Mouse (Mus musculus): ENCODE results near the gene Pck1.

DNA sequence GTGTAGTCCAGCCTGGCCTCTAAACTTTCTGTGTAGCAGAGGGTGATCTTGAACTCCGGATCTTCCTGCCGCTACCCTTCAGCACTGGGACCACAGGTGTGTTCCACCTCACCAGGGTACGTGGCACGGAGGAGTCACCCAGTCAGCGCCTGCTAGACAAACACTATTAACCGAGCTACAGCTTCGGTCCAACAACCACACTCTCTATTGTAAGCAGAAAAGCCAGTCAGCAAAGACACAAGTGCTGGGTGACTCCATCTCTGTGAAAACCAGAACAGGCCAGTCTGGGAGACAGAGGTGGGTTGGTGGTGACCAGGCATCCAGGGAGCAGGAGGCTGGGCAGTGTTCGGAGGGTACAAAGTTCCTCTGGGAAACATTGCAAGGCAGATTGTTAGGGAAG, 10.5 kb downstream of the Pck1 start:
- TF ChIP-seq CTCF (IDR thresholded peaks at IDR 0.05; ENCODE audit: low read depth), result no peak
- TF ChIP-seq EP300 (IDR thresholded peaks at IDR 0.05; ENCODE audit: low read depth), result no peak

Measured in liver, embryonic 14.5 days (tissue).